Mouse (Mus musculus) spleen, adult 2 months (tissue): Measurements from ENCODE around the gene Slc5a11.

Experiments
- CTCF ChIP-seq: fragments of 200-500 bp; IDR thresholded peaks from 2 replicates; pipeline ENCODE4 v1.5.1; 2011; ENCODE audit warnings: mild to moderate bottlenecking, inconsistent platforms; ENCODE audit not compliant: insufficient read depth, insufficient read length, insufficient replicate concordance; ENCODE audit errors: extremely low read depth
- POLR2A ChIP-seq: fragments of 200-500 bp; IDR thresholded peaks from 2 replicates; pipeline ENCODE4 v1.6.1; 2011; ENCODE audit warnings: low read depth, low read length, inconsistent platforms

DNA sequence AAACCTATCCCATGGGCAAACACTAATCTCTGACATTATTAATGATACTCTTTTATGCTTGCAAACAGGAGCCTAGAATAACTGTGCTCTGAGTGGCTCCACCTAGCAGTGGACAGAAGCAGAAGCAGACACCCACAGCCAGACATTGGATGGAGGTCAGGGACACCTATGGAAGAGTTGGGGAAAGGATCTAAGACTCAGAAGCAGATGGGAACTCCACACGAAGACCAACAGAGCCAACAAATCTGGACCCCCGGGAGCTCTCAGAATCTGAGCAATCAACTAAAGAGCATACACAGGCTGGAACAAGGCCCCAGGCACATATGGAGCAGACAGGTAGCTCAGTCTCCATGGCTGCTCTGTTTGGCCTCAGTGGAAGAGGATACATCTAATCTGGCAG, 90.8 kb downstream of the Slc5a11 start:
- no peak for TF ChIP-seq CTCF
- no peak for TF ChIP-seq POLR2A
